In genomic region chr4:139636373-139636772, GRCm38 (mm10) we compare ENCODE assay signal across 8 mouse cellular contexts. TPM values are rescaled to one million over a fixed set of nuclear protein-coding genes. Genes with fewer than 3 reads are reported as not detected.
A peak's percentile ranks its signal among the peaks of the same experiment; 100 is the strongest.
DNase-seq lines count a peak whose midpoint lies in the region; ATAC-seq and TF ChIP-seq lines count a peak whose summit lies in the region.
"Had no signal": no experiment of that assay in that cellular context is flagged by ENCODE, and none has a peak within 500 bp of the region (broad histone marks: within the 10 kb centered on the region; RNA-seq: fewer than 3 reads in every experiment).

No protein-coding gene starts in this region.

- H3K27ac ChIP-seq in thymus, adult 2 months (ENCODE audit: control insufficient read depth, insufficient read depth, low read length): no peak overlapping the region
- H3K27ac ChIP-seq in lung, embryonic 14.5 days (ENCODE audit: low read depth): no peak overlapping the region
- H3K27ac ChIP-seq: neural tube, embryonic 12.5 days had no signal

- H3K9me3 ChIP-seq in lung, embryonic 14.5 days (ENCODE audit: low read depth, low read length): no peaks in the 10 kb centered on the region
- H3K9me3 ChIP-seq: neural tube, embryonic 12.5 days had no signal

- WGBS in thymus, adult 2 months: 42% methylated on average over 7 of the region's 7 CpGs
- WGBS in lung, embryonic 14.5 days: 24% methylated on average over 7 of the region's 7 CpGs

- TF ChIP-seq POLR2A in thymus, adult 2 months (IDR thresholded peaks at IDR 0.05; ENCODE audit: control insufficient read depth, extremely low read depth, insufficient read depth, low read length, poor library complexity): no peak

- TF ChIP-seq CTCF in thymus, adult 2 months (IDR thresholded peaks at IDR 0.05; ENCODE audit: borderline replicate concordance, control insufficient read depth, extremely low read depth, insufficient read depth, low read length, poor library complexity): peak; percentile 94
- peak; percentile 98 for TF ChIP-seq CTCF in lung, embryonic 14.5 days (IDR thresholded peaks at IDR 0.05; ENCODE audit: low read depth)

- H3K4me1 ChIP-seq in thymus, adult 2 months (replicated peaks; ENCODE audit: control insufficient read depth, insufficient read depth, low read length): peaks cover 9% of the 10 kb centered on the region
- no peaks in the 10 kb centered on the region for H3K4me1 ChIP-seq in lung, embryonic 14.5 days (ENCODE audit: insufficient read depth)

- H3K4me3 ChIP-seq in thymus, adult 2 months (ENCODE audit: control insufficient read depth, insufficient read depth, low read length): no peak overlapping the region
- no peak overlapping the region for H3K4me3 ChIP-seq in lung, embryonic 14.5 days (ENCODE audit: low read depth, low read length)
- H3K4me3 ChIP-seq: neural tube, embryonic 12.5 days had no signal

- DNase-seq in thymus, adult 2 months: peak; percentile 72
- DNase-seq in thymus, adult 18-20 months: no peak
- DNase-seq in adrenal gland, adult 2 months: peak; percentile 63
- peak; percentile 68 for DNase-seq in embryo, embryonic 11 days
- DNase-seq in kidney, postnatal 36 days: peak; percentile 50 to 86
- DNase-seq in lung, embryonic 14.5 days: peak; percentile 86
- peak; percentile 27 for DNase-seq in skeletal muscle tissue, adult 2 months (ENCODE audit: low read depth, low spot score)

- no peak for ATAC-seq in lung, embryonic 14.5 days (ENCODE audit: insufficient read depth)

- H3K27me3 ChIP-seq in thymus, adult 2 months (ENCODE audit: control insufficient read depth, insufficient read depth, low read length): no peaks in the 10 kb centered on the region; the same call in 1 of the 2 replicates
- H3K27me3 ChIP-seq in lung, embryonic 14.5 days (ENCODE audit: insufficient read depth, low read length): no peaks in the 10 kb centered on the region

- no peak overlapping the region for H3K4me2 ChIP-seq in lung, embryonic 14.5 days
- H3K4me2 ChIP-seq: neural tube, embryonic 12.5 days had no signal

- no peaks in the 10 kb centered on the region for H3K36me3 ChIP-seq in thymus, adult 2 months (ENCODE audit: control insufficient read depth, insufficient read depth, low read length)
- peaks cover 14% of the 10 kb centered on the region; the same call in 1 of the 2 replicates for H3K36me3 ChIP-seq in lung, embryonic 14.5 days (ENCODE audit: insufficient read depth)

- no peak overlapping the region for H3K9ac ChIP-seq in lung, embryonic 14.5 days
- H3K9ac ChIP-seq: neural tube, embryonic 12.5 days had no signal

RNA-seq across cellular contexts. Expression of gene Aldh4a1, which starts 13.7 kb away (rescaled TPM):
- 60.5 and 69.2 TPM in 2 replicates for polyA plus RNA-seq in thymus, adult 2 months (2012; rRNA removed)
- total RNA-seq in adrenal gland, adult 2 months (2021): 100 to 1,000 TPM in 1 of 2 experiments, 10 to 100 TPM in 1; 77.6 to 145 TPM
- 221 and 280 TPM in 2 replicates for polyA plus RNA-seq in adrenal gland, adult 2 months (2012; rRNA removed)
- 11.7 and 13.8 TPM in 2 replicates for polyA plus RNA-seq in lung, embryonic 14.5 days (2014; fragmentation: Nextera tagmentation; extraction: Ambion mirVana)

RNA-seq across cellular contexts. Expression of gene Tas1r2, which starts 17.0 kb away (rescaled TPM):
- polyA plus RNA-seq in thymus, adult 2 months (2012; rRNA removed): 0.05 and 0.17 TPM in 2 replicates
- not detected for total RNA-seq in adrenal gland, adult 2 months (2021)
- polyA plus RNA-seq in adrenal gland, adult 2 months (2012; rRNA removed): 0.03 TPM in 1 of 2 replicates, not detected in the other
- not detected in 2 replicates for polyA plus RNA-seq in lung, embryonic 14.5 days (2014; fragmentation: Nextera tagmentation; extraction: Ambion mirVana)
- polyA plus RNA-seq: neural tube, embryonic 12.5 days had no signal

RNA-seq across cellular contexts. Expression of gene Gm21969, which starts 33.4 kb away (rescaled TPM):
- 0.04 TPM in 1 of 2 replicates, not detected in the other for polyA plus RNA-seq in thymus, adult 2 months (2012; rRNA removed)
- under 1 TPM in 1 of 2 experiments, not detected in 1; 0.09 TPM for total RNA-seq in adrenal gland, adult 2 months (2021)
- polyA plus RNA-seq in adrenal gland, adult 2 months (2012; rRNA removed): 0.03 and 0.10 TPM in 2 replicates
- not detected in 2 replicates for polyA plus RNA-seq in lung, embryonic 14.5 days (2014; fragmentation: Nextera tagmentation; extraction: Ambion mirVana)
- polyA plus RNA-seq: neural tube, embryonic 12.5 days had no signal

Comparison
In these comparisons a context has a peak if more than half of its experiments do, and no peak if none do; other contexts are left out.
1. DNase-seq: peak in thymus, adult 2 months (single experiment), adrenal gland, adult 2 months (single experiment), embryo, embryonic 11 days (single experiment), kidney, postnatal 36 days (2 of 2), lung, embryonic 14.5 days (single experiment) and skeletal muscle tissue, adult 2 months (single experiment); none in thymus, adult 18-20 months (0 of 2).